Mouse (Mus musculus) lung, postnatal 0 days (tissue): ENCODE measurements around the gene Cracr2b.

Experiments
- CTCF ChIP-seq: IDR thresholded peaks from 2 replicates; pipeline ENCODE4 v1.5.1; 2016; ENCODE audit warnings: antibody characterized with exemption, mild to moderate bottlenecking
- EP300 ChIP-seq: IDR thresholded peaks from 2 replicates; pipeline ENCODE4 v1.6.1; 2016; ENCODE audit warnings: antibody characterized with exemption, mild to moderate bottlenecking, control low read depth

DNA sequence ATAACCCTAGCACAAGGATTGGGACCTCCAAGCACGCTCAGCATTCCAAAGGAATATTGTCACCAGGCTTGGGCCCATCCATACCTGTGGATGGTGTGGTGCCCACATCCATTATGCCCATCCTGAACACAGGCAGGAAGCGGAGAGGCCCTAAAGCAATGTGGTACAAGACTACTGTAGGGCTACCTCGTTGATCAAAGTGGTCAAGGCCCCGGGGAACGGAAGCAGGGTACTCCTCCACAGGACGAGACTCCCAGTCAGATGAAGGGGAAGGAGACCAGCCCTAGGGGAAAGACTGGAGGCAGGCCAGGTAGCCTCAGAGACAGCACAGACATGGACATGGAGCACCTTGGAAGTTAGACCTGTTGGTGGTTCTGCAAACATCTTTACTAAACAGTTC, 11.9 kb downstream of the Cracr2b start:
- no peak for TF ChIP-seq CTCF
- no peak for TF ChIP-seq EP300
